Mouse (Mus musculus): ENCODE measurements around the gene Hist1h2ad.

DNA sequence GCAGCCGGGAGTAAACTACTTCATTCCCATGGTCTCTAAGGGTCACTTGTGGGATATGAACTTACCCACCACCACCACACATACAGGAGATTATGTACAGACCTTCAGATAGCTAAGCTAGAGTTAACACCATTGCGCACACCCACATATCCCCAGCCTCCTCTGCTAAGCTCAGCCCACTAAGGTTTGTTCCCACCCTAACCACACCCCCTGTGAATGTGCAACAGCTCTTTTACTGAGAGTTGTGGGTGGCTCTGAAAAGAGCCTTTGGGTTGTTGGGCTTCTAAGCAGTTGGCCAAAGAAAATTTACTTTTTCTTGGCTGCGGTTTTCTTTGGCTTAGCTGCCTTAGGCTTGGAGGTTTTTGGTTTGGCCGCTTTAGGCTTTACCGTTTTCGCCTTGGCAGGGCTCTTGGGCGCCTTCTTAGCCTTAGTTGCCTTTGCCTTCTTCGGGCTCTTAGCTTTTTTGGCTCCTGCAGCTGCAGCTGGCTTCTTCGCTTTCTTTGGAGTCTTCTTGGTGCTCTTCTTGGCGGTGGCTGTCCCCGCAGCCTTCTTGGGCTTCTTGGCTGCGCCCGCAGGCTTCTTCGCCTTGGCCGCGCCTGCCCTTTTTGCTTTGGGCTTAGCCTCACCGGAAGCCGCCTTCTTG lies 47.5 kb downstream of the Hist1h2ad start:
- TF ChIP-seq CTCF (IDR thresholded peaks at IDR 0.05; ENCODE audit: low read depth) (no peak), EP300 (IDR thresholded peaks at IDR 0.05; ENCODE audit: low read depth) (peak; percentile 38)
